Mouse (Mus musculus): Measurements from ENCODE around the gene Pdgfc. TPM values are rescaled to one million over a fixed set of nuclear protein-coding genes. Genes with fewer than 3 reads are reported as not detected.

The Pdgfc gene
- polyA plus RNA-seq, 1 experiment from 2014 or later = 0.88 TPM

DNA sequence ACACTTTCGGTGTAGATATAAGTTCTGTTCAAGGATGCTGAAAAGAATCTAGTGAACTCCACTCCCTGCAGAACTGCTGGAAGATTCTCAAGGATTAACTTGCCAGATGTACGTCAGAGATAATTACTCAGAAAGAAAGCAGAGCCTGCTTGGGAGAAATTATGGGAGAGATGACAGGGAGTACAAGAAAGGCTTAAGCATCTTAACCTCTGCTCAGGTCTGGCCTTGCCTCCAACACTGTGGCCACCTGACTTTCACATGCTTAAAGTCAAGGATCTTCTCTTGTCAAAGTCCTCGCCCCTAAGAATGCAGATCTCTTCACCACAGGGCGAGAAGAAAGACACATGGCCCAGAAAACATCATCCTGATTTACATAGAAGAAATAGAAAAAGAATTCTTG is 185.5 kb downstream of the Pdgfc start:
- Histone ChIP-seq H3K27me3 (ENCODE audit: insufficient read depth, low read length) (no peaks in the 10 kb centered on the region), H3K36me3 (replicated peaks; ENCODE audit: insufficient read depth, low read length) (no peaks in the 10 kb centered on the region), H3K4me1 (ENCODE audit: insufficient read depth) (no peaks in the 10 kb centered on the region), H3K4me2 (ENCODE audit: low read depth, low read length) (no peak overlapping the region), H3K9me3 (ENCODE audit: low read length) (no peaks in the 10 kb centered on the region), H3K27ac (ENCODE audit: low read depth) (no peak overlapping the region), H3K4me3 (ENCODE audit: low read depth, low read length) (no peak overlapping the region), H3K9ac (replicated peaks) (no peak overlapping the region)
- ATAC-seq = no peak
- DNase-seq = no peak
- TF ChIP-seq EP300 (IDR thresholded peaks at IDR 0.05; ENCODE audit: low read depth) (no peak), CTCF (IDR thresholded peaks at IDR 0.05; ENCODE audit: low read depth) (no peak)
- 59% methylated on average over 4 of the region's 4 CpGs for WGBS (ENCODE audit: insufficient replicate concordance)

GRCm38 (mm10) chr3:81228344-81228743 is 192.1 kb downstream of the Pdgfc start:
- Histone ChIP-seq H3K9ac (replicated peaks) (no peak overlapping the region), H3K4me2 (ENCODE audit: low read depth, low read length) (no peak overlapping the region), H3K9me3 (ENCODE audit: low read length) (no peaks in the 10 kb centered on the region), H3K4me3 (ENCODE audit: low read depth, low read length) (no peak overlapping the region), H3K27me3 (ENCODE audit: insufficient read depth, low read length) (no peaks in the 10 kb centered on the region), H3K4me1 (ENCODE audit: insufficient read depth) (no peaks in the 10 kb centered on the region), H3K36me3 (replicated peaks; ENCODE audit: insufficient read depth, low read length) (no peaks in the 10 kb centered on the region), H3K27ac (ENCODE audit: low read depth) (no peak overlapping the region)
- TF ChIP-seq EP300 (IDR thresholded peaks at IDR 0.05; ENCODE audit: low read depth) (no peak), CTCF (IDR thresholded peaks at IDR 0.05; ENCODE audit: low read depth) (no peak)
- 74% methylated on average over 4 of the region's 4 CpGs for WGBS (ENCODE audit: insufficient replicate concordance)
- DNase-seq (no peak), ATAC-seq (no peak)

DNA sequence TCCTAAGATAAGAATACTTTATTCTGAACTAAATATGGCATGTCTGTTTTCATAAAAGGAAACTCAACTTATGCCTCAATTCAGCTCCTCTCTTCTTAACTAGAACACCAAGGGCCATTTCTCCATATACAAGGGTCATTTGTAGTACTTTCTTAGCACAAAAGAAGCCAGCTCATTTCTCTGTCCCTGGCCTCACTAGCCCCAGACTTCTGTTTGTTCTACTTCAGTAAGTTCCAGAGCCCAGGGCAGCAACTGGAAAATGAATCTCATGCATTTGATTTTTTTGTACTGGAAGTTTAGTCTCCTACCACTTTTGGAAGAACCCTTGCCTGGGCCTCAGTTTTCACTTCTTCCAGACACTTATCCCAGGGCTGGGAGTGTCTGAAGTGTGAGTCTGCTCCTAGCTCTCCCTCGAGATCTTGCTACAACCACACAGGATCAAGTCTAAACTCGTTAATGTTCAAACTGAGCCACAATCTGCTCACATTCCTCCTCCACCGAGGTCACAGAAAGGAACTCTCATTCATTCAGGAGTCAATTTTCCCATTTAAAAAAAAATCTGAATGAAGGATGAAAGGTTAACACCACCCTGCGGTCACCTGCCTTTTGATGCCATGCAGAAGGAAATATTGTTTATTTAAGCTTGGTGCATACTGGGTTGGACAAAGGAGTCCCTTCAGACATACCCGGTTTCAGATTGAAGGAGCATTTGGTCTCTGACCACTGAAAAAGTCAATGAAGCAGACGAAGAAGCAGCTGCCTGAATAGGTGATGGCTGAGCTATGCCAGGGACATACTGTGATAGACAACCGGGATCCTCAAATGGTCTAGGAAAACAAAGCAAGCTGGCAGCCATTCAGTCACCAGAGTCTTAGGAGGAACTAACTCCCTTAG is 206.7 kb downstream of the Pdgfc start:
- H3K9me3 ChIP-seq (ENCODE audit: low read length) = no peaks in the 10 kb centered on the region
- no peak overlapping the region for H3K4me2 ChIP-seq (ENCODE audit: low read depth, low read length)
- WGBS (ENCODE audit: insufficient replicate concordance) = 47% methylated on average over 7 of the region's 7 CpGs
- DNase-seq = no peak
- H3K27me3 ChIP-seq (ENCODE audit: insufficient read depth, low read length) = no peaks in the 10 kb centered on the region
- H3K27ac ChIP-seq (ENCODE audit: low read depth) = no peak overlapping the region
- TF ChIP-seq EP300 (IDR thresholded peaks at IDR 0.05; ENCODE audit: low read depth) (no peak), CTCF (IDR thresholded peaks at IDR 0.05; ENCODE audit: low read depth) (no peak)
- H3K4me1 ChIP-seq (ENCODE audit: insufficient read depth) = no peaks in the 10 kb centered on the region
- ATAC-seq = no peak
- no peaks in the 10 kb centered on the region for H3K36me3 ChIP-seq (replicated peaks; ENCODE audit: insufficient read depth, low read length)
- no peak overlapping the region for H3K9ac ChIP-seq (replicated peaks)
- H3K4me3 ChIP-seq (ENCODE audit: low read depth, low read length) = no peak overlapping the region

GRCm38 (mm10) chr3:81243591-81243990 is 207.4 kb downstream of the Pdgfc start:
- H3K27me3 ChIP-seq (ENCODE audit: insufficient read depth, low read length) = no peaks in the 10 kb centered on the region
- no peaks in the 10 kb centered on the region for H3K36me3 ChIP-seq (replicated peaks; ENCODE audit: insufficient read depth, low read length)
- WGBS (ENCODE audit: insufficient replicate concordance) = 79% methylated on average over 6 of the region's 6 CpGs
- no peak for TF ChIP-seq EP300 (IDR thresholded peaks at IDR 0.05; ENCODE audit: low read depth)
- TF ChIP-seq CTCF (IDR thresholded peaks at IDR 0.05; ENCODE audit: low read depth) = no peak
- DNase-seq (no peak), ATAC-seq (no peak)
- no peak overlapping the region for H3K4me2 ChIP-seq (ENCODE audit: low read depth, low read length)
- H3K9me3 ChIP-seq (ENCODE audit: low read length) = no peaks in the 10 kb centered on the region
- no peaks in the 10 kb centered on the region for H3K4me1 ChIP-seq (ENCODE audit: insufficient read depth)
- no peak overlapping the region for H3K27ac ChIP-seq (ENCODE audit: low read depth)
- H3K9ac ChIP-seq (replicated peaks) = no peak overlapping the region
- H3K4me3 ChIP-seq (ENCODE audit: low read depth, low read length) = no peak overlapping the region

DNA sequence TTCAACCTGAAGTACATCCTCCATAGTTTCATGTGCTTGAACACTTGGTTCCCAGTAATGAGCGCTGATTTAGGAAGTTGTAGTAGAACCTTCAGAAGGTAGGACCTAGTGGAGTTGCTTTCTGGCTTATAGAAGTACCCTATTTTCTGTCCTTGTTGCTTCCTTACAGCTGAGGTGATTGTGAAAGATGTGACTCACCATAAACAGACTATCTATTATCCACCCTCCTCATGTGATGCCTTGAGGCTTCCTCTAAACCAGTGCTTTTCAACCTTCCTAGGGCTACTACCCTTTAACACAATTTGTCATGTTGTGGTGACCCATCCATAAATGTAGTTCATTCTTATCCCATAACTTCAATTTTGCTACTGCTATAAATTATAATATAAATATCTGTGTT is 226.6 kb downstream of the Pdgfc start:
- WGBS (ENCODE audit: insufficient replicate concordance) = 85% methylated on average over 1 of the region's 1 CpGs
- no peaks in the 10 kb centered on the region for H3K36me3 ChIP-seq (replicated peaks; ENCODE audit: insufficient read depth, low read length)
- no peaks in the 10 kb centered on the region for H3K9me3 ChIP-seq (ENCODE audit: low read length)
- no peak for ATAC-seq
- H3K4me2 ChIP-seq (ENCODE audit: low read depth, low read length) = no peak overlapping the region
- H3K9ac ChIP-seq (replicated peaks) = no peak overlapping the region
- no peak for DNase-seq
- no peaks in the 10 kb centered on the region for H3K4me1 ChIP-seq (ENCODE audit: insufficient read depth)
- no peak overlapping the region for H3K4me3 ChIP-seq (ENCODE audit: low read depth, low read length)
- no peak for TF ChIP-seq CTCF (IDR thresholded peaks at IDR 0.05; ENCODE audit: low read depth)
- no peak for TF ChIP-seq EP300 (IDR thresholded peaks at IDR 0.05; ENCODE audit: low read depth)
- no peak overlapping the region for H3K27ac ChIP-seq (ENCODE audit: low read depth)
- H3K27me3 ChIP-seq (ENCODE audit: insufficient read depth, low read length) = no peaks in the 10 kb centered on the region

Other genes with a start within 250 kb of the Pdgfc start
- not detected in 2 replicates for gene Gria2, start 233.6 kb upstream of the Pdgfc start, polyA plus RNA-seq (2015; fragmentation: Nextera tagmentation; extraction: Ambion mirVana)
- gene Glrb, start 122.8 kb upstream of the Pdgfc start, polyA plus RNA-seq (2015; fragmentation: Nextera tagmentation; extraction: Ambion mirVana) = 0.04 and 0.05 TPM in 2 replicates

Measured in liver, postnatal 0 days (tissue).